Mouse (Mus musculus) olfactory bulb, adult 2 months (tissue): ENCODE results near the gene Vmn1r11.

Source experiments
- CTCF ChIP-seq: fragments of 200-500 bp; IDR thresholded peaks from 2 replicates; pipeline ENCODE4 v1.5.1; 2012; ENCODE audit warnings: low read depth, mild to moderate bottlenecking, low read length, moderate library complexity; ENCODE audit not compliant: insufficient read depth
- POLR2A ChIP-seq: fragments of 200-500 bp; IDR thresholded peaks from 2 replicates; pipeline ENCODE4 v1.6.1; 2012; ENCODE audit warnings: mild to moderate bottlenecking, low read depth, low read length, moderate library complexity; ENCODE audit not compliant: insufficient read depth

- no peak for TF ChIP-seq CTCF
- no peak for TF ChIP-seq POLR2A
Measured at GRCm38 (mm10) chr6:57133155-57133554, at the start of gene Vmn1r11.
